Mouse (Mus musculus): ENCODE data around the gene Mthfd1.

Mthfd1 gene

DNA sequence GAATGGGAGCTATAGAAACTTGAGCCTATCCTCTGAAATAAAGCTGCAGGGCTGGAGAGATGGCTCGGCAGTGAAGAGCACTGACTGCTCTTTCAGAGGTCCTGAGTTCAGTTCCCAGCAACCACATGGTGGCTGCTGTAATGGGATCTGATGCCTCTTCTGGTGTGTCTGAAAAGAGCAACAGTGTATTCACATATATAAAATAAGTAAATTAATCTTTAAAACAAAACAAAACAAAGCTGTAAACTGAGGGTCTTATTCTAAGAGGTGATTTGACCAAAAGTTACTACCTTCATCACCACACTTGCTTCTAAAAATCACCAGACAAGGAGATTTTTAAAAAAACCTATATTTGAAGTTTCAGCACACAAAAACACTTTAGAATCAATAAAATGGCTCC, 105.8 kb downstream of the Mthfd1 start:
- DNase-seq (ENCODE audit: low read depth): no peak

DNA sequence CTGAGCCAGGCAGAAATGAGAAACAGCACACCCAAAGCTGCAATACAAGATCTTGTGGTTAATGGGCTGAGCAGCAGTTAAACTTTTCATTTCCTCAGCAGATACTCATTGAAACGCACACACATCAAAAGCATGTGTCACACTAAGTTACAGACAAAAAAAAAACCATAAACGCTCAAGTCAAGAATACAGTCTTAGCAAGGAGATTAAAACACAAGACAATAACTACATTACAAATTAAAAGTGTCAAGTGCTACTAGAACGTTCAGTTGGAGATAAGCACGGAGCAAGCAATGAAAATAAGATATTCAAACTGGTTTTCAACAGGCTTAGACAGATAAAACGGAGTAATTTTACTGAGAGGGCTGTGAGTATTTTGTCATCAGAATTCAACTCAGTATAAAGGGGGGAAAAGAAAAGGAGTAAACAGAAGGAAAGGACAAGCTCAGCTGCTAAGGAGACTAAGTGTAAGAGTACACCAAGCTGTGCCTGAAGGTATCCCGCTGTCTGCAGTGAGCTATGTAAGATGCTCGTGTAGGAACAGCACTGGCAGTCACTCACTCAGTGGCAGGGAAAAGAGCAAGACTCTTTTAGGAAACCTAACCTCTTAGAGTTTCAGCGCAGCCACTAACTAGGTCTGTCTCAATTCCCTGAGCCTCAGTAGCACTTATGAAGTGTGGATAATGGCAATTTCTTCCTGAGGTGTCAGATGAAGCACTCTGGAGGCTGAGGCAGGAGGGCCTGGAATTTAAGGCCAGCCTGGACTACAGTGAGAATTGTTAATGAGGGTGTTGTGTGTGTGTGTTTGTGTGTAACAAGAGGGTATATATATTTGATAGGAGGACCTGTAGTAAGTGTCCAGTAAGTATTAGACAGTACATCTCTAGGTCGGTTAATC, 106.6 kb downstream of the Mthfd1 start:
- DNase-seq (ENCODE audit: low read depth): no peak

DNA sequence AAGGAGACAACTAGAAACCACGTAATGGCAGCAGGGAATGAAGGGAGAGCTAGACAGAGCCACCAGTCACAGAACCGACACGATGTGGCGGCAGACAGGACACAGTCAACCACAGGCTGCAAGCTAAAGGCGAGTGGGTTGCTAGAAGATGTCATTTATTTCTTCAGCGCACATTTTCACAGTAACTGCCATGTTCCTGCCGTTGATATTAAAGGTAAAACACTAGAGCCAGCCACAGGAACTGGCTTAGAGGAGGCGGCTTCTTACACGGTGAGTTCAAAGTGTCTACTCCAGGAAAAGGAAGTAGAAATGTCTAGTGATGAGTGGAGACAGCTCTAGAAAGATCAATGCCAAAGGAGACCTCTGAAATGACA, 107.2 kb downstream of the Mthfd1 start:
- no peak for DNase-seq (ENCODE audit: low read depth)

DNA sequence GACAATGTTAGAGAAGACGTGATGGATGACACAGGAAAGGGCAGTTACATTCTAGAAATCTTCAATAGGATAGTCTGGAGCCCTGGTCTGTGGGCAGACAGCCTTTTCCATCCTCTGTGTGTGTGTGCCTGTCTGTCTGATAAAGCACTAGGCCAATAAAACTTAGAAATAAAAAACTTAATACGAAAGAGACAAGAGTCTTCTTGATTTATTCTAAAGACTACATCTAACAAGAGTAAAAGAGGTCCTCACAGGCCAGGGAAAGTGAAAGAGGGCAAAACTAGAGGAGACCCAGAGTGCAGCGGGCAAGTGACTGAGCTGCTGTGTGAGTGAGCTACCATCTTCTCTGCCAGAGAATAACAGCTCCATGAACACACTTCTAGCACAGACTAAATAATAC, 111.2 kb downstream of the Mthfd1 start:
- no peak for DNase-seq (ENCODE audit: low read depth)

- DNase-seq (ENCODE audit: low read depth): no peak
Observed at GRCm38 (mm10) chr12:76367096-76367995, 112.2 kb downstream of the Mthfd1 start.

- no peak for DNase-seq (ENCODE audit: low read depth)
Observed at GRCm38 (mm10) chr12:76368201-76368789, 113.2 kb downstream of the Mthfd1 start.

DNA sequence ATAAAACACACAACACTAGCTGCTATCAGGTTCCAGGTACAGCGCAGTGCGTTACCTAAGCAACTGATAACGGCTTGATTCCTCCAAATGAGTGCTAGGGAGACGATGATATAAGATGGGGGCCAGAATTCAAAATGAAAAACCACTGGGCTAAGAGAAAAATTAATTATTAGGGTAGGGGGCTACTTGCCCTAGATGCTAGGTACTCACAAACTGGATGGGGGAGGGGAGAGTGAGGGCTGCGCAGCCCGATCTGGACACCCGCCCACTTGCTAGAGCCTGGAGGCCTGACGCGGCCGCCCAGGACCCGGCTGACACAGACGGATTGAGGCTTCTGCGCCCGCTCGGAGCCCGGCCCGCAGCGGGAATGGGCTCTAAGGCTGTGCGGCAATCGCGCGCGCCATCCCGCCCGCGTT, 113.7 kb downstream of the Mthfd1 start:
- no peak for DNase-seq (ENCODE audit: low read depth)

Data from fibroblast of lung, adult 2 months (primary cell).